Mouse (Mus musculus) lung, postnatal 0 days (tissue): ENCODE measurements at regions not wholly inside any gene's neighbourhood (a gene's known extent, or its start where the extent isn't known, plus 50 kb on each side); places are given as distances from the start of the nearest gene placed in this dataset.

Experiments
- CTCF ChIP-seq: IDR thresholded peaks from 2 replicates; pipeline ENCODE4 v1.5.1; 2016; ENCODE audit warnings: antibody characterized with exemption, mild to moderate bottlenecking
- EP300 ChIP-seq: IDR thresholded peaks from 2 replicates; pipeline ENCODE4 v1.6.1; 2016; ENCODE audit warnings: antibody characterized with exemption, mild to moderate bottlenecking, control low read depth

DNA sequence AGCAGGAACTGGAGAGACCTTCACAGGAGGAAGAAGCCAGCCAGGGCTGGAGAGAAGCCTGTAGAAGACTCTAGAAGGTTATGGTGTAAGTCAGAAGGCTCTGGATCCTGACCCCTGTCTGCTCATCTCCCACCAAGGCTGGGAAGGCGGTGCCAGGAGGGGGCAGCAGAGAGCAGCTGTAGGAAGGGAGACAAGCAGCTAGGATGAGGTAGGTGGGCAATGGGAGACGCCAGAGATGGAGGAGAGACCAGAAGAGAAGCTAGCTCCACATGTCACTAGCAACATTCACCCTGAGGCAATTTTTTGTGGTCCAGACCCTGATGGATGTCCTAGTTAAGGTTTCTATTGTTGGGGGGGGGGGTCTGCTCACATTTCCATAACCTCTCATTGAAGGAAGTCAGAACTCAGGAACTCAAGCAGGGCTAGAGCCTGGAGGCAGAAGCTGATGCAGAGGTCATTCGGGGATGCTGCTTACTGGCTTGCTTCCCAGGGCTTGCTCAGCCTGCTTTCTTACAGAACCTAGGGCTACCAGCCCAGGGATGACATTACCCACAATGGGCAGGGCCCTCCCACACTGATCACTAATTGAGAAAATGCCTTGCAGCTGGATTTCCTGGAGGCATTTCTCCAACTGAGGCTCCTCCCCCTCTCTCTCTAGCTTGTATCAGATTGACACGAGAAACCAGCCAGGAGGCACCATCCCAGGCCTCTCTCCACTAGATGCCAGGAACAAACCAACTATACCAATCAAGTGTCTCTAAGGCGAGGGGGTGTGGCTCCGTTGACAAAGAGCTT, 144.7 kb upstream of the Rpl38 start:
- TF ChIP-seq CTCF (peak; percentile 92), EP300 (no peak)
